Mouse (Mus musculus) lung, postnatal 4 days (tissue): ENCODE measurements around the gene Myl4.

Source experiments
- DNase-seq, 2 experiments: peaks; one replicate each; pipeline ENCODE4 v3.0.0; 2021

Gene Myl4

DNA sequence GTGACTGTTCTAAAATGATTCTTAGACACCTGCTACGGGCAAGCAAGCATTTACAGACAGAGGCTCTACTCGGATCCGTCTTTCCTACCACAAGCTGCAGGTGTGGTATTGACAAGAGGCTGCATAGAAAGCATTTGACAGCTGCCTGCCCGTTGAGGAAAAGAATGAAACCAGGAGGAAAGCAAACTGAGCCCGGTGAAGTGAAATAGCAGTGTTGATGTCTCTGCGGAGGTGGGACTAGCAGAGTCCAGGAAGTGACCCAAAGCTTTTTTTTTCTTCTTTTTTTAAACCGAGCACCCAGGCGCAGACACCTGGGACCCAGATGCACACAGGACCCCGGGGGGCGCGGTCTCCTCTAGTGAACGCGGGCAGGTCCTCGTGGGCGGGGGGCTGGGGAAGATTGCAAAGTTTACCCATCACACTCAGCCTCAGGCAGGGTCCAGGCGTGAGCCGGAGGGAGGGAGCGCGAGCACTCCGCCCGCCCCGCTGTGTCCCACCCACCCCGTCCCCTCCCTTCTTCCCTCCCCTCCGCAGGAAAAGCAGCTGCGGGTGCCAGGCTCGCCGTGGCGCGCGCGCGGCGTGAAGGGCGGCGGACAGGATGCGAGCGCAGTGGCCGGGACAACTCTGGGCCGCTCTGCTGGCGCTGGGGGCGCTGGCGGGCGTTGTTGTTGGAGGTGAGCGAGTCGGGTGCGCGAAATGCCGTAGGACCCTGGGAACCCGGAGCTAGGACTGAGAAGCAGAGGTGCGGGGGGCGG, 57.2 kb downstream of the Myl4 start, which contains the start of gene Itgb3:
Gene Itgb3, plus strand, starts transcription at position 510 of the 755 bp plus-strand sequence.
- peak; percentile 89 to 91 for DNase-seq

DNA sequence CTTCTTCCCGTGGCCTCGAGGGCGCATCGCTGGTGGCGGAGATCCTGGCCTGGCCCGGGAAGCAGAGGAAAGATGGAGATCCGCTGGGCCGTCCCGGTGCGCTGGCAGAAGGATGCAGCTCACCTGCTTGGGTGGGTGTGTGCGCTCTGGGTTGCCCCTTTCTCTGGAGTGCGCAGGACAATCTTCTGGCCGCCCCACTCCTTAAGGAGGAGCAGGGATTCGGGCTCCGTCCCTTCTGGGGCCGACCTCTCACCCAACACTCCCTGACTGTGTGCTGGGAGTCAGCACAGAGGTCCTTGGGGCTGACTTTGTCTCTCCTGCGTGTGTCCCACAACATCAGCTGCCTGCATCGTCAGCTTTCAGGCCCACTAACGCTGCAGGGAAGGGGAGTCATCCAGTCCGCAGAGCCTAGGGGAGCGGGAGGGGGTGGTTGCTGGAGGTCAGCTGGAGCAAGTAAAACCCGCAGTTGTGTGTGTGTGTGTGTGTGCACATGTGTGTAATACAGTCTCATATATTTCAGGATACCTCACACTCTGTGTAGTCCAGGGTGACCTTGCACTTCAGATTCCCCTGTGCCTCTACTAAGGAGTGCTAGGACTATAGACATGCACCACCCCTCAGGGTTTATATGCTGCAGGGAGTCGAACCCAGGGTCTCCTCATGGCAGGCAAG, 57.9 kb downstream of the Myl4 start:
- DNase-seq = no peak

DNA sequence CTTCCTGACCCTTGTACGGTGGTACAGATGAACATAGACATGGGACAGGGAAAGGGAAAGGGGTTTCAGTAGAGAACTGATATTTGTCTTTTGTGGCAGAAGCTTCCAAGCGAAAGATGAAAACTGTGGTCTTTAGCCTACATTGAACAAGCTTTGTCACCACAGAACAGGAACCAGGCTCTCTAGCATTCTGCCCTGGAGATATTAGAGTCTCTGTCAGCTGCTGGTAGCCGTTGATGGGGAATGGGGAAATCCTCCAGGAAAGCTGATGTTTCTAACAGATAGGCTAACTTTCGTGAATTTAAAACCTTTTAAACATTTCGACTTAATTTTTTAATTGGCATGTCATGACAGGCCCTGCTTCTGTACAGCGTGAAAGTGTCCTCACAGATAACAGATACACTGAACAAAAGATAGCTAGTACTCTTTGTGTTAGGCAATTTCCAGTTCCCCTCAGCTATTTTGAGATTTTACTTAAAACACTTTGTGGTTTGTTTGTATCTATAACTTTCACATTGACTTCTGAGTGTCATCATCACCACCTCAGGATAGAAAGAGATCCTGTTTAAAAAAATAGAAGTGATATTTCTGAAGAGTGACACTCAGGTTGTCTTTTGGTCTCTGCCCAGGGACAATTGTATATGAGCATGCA, 58.7 kb downstream of the Myl4 start:
- DNase-seq = no peak

DNA sequence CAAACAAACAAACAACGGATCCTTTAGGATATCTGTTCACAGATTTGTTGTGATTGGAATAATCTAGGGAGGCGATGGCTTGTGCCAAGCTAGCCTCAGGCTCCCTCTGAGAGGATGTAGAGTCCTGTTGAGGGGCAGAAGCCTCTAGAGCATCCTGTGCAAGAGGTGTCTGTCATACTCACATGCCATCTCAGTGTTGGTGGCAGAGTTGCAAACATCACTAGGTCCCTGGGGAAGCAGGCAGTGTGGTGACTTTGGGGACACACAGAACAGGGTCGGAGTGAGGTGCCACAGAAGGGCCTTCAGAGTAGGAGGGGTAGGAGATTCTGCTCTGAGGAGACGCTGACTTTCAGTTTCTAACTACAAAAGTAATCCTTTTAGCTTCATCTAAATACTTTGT, 59.3 kb downstream of the Myl4 start:
- DNase-seq = no peak

DNA sequence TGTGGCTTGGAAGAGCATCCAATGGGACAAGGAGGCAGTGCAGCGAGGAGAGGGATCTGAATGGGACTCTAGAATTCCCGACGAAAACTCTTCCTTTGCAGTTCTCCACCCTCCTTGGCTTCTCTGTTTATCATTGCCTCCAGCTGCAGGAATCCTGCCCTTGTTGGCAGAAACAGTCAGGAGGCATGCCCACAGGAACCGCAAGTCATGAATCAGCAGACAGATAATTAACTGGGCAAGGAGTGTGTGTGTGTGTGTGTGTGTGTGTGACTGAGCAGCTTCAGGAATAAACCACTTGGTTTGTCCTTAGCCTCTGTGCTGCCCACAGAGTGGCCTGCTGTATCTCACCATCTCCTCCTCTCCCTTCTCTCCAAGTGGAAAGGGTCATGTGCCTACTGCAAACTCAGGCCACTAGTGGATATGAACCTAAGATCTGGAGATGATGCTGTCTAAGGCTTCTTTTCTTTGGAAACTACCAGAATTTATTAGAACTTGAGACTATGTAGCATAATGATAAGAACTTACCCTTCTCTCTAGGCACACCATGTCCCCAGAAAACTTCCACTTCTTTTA, 61.2 kb downstream of the Myl4 start:
- peak in 1 of 2 experiments; percentile 62 for DNase-seq

DNA sequence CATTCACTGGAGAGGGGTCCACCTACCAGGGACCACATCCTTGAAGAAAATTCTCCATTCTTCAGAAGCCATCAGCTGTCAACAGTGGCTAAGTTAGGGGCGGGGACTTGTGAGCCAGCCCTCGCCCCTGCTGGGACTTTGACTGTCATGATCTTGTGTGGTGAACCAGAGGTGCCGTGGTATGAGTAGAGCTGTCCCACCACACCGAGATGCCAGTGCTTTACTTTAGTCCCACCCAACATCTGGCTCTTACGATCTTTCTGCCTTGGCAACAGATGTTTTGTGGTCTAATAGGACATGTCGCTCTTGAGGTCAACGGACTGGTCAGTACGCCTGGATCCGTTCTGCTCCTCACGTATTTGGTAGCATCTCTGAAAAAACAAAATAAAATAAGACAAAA, 63.1 kb downstream of the Myl4 start:
- DNase-seq = no peak

DNA sequence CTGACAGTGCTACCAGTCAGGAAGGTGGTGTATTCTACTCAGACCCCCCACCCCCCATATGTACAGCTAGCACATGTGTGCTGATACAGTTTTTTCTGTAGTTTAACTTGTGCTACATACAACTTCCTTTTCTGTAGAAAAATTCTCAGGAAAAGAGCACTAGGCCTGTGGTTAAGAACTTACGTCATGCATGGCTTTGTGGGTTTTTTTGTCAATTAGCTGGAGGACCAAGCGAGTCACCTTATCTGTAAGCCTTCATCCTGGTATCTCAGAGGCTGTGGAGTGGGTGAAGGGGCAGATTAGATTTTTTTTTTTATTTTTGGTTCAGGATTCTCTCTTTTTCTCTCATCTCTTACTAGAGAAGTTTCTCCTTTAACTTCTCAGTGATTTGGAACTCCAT, 63.7 kb downstream of the Myl4 start:
- DNase-seq = no peak

DNA sequence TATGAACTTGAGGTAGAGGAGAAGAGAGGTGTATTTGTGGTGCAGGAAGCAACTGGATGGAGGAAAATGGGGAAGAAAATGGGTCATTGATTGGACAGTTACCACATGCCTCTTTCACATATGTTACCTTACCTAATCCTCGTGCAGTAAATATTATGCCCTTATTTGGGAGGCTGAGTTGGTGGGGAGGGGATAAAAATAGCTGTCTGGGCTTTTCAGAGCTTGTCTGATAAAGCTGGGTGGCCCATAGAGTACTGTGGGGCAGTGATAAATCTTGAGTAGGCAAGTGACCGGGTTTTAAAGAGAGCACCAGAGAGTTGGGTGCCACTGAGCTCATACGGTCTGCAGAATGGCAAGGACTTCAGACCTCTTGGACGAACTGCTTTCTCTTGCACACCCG, 65.7 kb downstream of the Myl4 start:
- no peak for DNase-seq

DNA sequence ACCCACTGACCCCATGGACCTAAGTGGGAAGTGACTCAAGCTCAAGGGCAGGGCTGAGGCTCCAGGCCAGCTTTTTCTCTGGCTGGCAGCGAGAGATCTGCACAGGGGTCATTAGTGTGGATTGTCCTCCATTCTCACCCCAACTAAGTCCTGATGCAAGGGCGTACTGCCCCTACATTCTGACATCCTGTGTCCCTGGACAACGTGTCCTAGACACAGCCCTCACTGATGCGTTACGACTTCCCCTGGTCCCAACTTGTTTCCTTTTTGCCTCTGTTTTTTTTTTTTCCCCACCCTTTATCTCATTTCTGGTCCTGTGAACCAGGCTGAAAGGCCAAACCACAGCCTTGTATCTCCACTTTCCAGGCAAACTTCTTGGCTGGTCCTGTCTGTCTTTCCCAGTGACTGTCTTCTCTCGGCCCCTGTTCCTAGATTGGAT, 68.2 kb downstream of the Myl4 start:
- no peak for DNase-seq

DNA sequence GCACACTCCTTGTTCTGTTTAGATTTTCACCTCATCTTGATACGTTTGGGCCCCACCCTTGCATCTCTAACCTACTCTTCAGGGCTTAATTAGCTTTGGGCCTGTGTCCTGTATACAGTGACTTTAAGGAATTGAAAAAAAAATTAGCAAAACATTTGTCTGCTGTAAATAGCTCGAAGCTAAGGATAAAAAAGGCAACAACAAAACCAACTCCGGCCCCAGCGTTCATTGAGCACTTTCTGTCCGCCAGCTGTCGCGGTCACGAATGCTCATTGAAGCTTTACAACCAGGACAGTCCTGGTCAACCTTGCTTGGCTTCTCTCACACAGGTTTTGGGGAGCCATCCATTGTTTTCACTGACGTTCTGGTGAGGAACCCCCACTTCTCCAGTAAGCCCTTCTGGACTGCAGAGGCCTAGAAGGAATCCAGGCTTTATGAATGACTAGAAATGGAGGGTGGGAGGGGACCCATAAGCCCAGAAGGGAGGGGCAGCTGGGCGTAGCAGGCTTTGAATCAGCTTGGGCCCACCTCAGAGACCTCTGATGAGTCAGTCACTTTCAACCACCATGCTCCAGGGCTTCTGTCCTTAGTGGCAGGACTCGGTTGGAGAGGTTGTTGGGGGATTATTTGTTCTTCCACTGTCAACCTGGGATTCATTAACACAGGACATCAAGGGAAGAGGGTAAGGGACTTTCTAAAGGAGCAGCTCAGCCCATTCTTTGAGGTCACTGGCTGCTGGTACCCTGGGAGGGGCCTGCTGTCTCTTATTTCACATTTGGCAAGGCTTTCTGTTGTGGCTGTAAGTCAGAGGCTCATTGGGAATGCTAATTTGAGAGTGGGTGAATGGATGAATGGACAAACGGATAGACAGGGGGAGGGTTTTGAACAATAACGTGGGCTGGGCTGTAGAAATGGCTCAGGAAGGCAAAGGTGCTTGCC, 68.9 kb downstream of the Myl4 start:
- no peak for DNase-seq

DNA sequence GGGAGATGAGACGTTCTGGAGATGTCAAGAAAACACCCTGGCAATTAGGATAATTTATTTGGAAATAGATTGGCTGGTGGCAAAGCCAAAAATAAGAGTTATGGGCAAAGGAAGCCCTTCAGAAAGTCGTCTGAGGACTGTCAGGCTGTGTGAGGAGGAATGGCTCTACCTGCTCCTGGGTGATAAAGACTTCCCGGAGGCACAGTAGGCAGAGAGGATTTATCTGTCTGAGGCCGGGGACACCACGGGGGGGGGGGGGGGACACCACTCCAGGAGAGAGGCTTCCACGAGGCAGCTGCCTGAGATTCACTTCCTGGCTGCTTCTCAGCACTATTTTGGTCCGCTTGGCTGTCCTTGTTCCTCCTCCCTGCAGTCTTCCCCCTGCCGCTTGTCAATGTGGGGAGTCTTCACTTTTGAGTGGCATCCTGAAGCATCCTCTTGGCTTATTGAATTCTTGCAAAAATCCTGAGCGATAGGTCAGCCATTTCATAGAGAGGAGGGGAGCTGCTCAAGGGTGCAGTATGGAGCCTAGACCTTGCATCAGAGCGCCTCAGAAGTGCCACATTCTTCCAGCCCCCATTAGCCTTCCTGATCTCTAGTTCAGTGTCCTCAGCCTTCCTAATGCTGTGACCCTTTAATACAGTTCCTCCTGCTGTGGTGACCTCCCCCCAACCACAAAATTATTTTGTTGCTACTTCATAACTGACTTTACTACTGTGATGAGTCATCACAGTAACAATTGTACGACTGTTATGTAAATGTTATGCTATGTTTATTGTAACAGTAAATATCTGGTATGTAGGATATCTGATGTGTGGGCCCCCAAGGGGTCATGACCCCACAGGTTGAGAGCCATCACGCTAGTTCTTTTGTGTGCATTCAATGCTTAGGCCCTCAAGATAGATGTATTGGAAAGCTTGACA, 71.8 kb downstream of the Myl4 start:
- no peak for DNase-seq

DNA sequence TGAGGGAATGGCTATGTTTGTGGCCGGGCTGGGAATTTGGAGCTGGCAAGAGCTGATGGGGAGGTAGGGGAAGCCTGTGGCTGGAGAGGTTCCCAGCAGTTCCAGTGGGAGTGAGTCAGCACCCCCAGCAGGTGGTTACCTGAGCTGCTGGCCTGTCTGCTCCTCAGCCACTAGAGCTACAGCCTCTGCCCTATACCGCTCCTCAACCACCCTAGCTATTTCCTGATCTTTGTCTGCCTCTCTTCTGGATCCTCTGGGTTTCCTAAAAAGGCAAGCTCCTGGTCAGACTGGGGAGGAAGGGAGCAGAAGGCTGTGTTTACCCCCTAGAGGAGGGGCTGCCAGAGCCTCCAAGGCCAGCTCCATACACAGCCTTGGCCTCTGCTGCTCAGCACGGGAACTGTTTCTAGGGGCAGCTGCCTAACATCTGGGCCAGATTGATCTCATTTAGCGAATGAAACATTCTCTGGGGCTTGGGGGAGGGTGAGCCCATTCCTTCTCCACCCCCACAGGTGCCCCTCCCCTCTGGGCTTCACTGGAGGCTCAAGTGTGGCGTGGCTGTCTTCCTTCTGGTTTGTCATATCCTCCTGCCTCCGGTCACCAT, 74.4 kb downstream of the Myl4 start:
- DNase-seq = peak; percentile 52 to 69

DNA sequence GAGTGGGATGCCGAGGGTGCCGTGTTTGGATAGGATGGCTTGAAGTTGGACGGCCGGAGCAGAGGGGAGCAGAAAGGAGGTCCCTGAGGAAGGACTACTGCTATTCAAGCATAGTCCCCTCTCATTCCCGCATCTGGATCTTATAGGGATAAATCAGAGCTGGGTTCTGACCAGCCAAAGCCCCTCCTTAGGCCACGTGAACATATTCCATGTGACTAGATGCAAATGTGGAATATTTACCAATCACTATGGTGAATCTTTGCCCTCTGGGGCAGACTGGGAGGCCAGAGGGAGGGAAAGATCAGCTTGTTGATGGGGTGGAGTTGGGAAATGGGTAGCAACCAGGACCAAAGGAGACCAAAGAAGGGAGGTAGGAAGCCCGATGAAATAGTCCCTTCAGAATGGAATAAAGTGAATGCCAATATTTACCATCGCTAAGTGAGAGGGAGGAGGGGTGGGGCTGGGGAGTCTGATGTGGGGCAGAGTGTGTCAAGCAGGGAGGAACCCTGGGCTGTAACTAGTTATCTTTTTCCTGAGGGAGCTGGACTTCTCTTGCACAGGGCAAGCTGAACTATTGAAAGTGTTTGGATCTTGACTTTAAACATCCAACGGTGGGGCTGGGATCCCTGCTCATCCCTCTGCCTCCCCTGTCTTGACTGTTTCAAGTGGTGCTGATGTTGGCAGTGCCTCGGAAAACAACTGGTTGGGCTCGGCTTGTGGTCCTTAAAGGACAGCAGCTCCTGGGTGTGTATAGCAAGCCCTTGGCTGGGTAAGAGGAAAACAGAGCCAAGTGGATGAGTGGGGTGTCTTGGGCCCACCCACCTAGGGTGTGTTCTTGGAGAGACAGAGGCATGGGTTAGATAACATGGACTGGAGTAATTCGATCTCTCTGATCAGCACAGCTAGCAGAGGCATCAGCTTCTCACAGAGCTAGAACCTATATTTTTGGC, 75.3 kb downstream of the Myl4 start:
- DNase-seq = peak; percentile 71 to 85

DNA sequence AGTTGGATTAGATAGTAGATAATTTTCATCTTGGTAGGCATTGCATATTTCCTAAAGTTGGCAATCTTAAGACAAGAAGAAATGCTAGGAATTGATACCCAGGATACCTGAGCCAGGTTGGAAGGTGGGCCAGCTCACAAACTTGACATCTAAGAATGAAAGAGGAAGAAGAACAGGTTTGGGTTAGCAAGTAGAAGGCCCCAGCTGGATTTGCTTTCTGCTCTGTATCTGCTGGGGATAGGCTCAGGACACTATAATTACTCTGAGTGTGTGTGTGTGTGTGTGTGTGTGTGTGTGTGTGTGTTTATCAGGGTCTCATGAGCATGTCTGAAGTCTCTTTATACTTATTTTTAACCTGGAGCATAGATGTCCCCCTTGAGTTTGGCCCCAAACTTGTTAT, 76.2 kb downstream of the Myl4 start:
- no peak for DNase-seq

DNA sequence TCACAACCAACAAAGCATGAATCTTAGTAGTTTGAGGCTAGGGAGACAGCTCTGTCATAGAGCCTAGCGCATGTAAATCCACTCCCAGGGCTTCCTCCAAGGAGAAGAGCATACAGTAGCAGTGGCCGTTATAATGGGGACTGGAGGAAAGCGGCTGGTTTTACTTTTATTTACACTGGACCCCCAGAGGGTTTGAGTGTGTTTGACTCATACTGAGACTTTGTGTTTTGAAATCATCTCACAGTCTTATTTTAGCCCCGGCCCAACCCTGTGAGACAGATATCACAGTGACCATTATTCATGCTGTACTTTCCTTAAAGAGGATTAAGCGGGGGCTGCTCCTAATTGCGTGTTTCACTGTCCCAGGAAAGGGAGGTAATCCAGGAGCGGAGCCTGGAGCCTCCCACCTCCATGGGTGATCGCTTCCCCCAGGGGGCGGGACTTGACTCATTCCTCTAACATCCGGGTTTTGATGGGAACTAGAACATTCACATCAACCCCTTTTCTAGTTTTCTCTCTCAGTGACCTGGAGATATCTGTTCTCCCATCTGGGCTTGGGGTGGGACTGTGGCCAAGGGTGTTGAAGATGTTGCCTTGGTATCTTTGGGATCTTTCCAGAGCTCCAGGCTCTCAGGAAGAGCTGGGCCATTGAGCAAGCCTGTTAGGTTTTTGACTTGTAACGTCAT, 77.3 kb downstream of the Myl4 start:
- no peak for DNase-seq

DNA sequence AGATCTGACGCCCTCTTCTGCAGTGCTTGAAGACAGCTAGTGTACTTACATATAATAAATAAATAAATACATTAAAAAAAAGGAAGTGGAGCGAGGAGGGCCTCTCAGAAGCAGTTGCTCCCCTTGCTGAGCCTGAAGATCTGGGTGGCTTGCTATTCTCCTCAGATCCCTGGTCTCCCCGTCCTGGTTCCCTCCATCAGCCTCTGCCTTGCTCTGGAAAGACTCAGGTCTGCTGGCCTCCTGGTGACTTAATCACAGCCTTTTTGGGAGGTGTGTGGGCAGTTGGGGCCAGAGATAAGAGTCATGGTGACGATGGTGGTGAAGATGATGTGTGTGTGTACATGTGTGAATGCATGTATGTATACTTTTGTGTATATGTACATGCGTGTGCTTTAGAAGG, 78.1 kb downstream of the Myl4 start:
- DNase-seq = no peak

DNA sequence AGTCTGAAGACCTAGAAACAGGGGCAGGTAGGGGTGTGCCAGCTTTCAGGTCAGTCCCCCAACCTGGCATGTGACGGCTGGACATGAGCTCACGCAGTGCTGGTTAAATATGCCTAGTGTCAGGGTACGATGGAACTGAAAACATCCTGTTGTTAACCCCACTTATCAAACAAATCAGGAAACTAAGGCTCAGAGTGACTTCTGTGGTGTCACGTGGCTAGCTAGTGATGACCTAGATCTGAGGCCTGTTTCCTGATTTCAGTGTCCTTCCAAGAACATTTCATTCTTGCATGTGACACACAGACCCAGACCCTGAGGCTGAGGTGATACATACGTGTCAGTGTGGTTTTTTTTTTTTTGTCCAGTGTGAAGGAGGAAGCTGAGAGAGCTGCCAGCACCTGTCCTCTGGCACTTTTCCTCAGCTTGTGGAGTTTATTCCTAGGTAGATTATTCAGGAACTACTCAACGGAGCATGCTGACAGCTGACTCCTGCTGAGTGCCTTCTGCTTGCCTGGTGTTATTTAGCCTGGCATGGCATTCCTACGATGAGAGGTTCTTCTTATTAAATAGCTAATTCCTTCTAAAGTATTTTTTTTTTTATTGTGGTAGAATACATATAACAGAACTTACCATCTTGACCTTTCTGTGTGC, 79.8 kb downstream of the Myl4 start:
- DNase-seq = no peak

DNA sequence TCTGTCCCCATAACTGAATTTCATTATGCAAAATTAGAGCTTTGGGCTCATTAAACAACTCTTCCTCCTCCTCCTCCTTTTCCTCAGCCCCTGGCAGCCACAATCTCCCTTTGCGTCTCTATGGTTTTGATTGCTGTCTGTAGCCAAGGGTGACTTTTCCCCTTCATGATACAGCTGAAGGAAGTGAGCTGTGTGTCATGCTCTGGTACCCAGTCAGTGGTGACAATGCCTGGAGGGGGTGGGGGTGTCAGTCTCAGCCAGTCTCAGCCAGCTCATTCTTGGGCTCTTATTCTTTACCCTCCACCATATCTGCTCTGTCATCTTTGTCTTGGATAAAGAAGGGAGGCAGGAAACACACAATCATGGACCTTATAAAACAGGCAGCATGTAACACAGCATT, 80.8 kb downstream of the Myl4 start:
- no peak for DNase-seq

DNA sequence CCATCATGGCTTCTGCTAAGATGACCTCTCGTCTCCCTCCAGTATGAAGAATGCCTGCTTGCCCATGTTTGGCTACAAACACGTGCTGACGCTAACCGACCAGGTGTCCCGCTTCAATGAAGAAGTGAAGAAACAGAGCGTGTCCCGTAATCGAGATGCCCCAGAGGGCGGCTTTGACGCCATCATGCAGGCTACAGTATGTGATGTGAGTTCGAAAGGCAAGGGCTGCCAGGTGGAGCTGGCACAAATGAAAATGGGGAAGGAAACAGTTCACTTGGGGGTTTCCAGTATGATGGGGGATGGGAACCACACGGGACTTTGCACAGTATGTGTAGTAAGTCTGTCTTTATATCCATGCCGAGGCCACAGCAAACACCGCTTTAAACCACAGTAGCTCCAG, 86.5 kb downstream of the Myl4 start:
- no peak for DNase-seq
